Mouse (Mus musculus) pancreas, adult 10 weeks (tissue): ENCODE data around the gene Nufip2. TPM values are rescaled to one million over a fixed set of nuclear protein-coding genes. Genes with fewer than 3 reads are reported as not detected.

Source experiments
- polyA plus RNA-seq: library from polyadenylated mRNA; stranded (reverse); fragments of 350-450 nt; fragmentation: Illumina TruSeq; extraction: RNeasy Lipid Tissue Mini Kit (QIAGEN cat#74804); gene quantifications from one replicate; pipeline ENCODE4 v1.2.3, GENCODE M21; 2015; ENCODE audit warnings: low read depth, low replicate concordance; ENCODE audit not compliant: insufficient read depth

Nufip2 gene
- polyA plus RNA-seq: 5.8 TPM

DNA sequence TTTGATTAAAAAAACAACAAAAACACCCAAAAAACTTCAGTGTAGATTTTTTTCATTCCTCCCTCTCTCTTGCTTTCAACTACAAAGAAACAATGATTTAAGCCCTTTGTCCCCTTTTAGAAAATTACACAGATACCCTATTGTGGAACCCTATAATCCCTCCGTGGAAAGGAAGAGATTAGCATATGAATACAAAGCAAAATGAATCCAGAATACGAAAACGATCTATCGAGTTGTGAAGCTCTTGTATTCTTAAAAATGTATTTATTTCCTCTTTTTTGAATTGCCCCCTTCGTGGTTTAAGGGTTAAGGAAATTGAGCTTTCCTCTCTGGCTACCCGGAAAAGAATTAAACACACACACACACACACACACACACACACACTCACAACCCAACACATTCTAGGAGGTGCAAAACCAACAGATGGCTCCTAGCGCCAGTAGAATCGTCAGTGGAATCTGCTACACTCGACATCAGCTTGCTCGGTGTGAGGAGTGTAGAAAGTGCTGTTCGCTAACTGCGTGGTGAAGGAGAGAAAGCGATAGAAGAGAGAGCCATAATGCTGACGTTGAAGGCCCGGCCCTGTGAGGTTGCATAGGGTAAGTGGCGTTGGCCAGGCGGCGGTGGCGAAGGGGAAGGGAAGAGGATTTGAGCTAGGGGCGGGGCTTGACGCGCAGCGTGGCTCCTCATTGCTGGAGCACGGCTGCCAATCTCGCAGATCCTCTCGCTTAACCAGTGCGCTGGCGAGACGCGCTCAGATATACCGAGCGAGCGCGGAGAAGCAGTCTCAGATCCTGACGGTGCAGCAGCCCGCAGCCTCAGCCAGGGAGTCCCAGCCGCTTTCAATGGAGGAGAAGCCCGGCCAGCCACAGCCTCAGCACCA lies at the start of gene Nufip2:
TSS of gene Nufip2 (plus strand) at position 773 of the 883 bp plus-strand sequence.

DNA sequence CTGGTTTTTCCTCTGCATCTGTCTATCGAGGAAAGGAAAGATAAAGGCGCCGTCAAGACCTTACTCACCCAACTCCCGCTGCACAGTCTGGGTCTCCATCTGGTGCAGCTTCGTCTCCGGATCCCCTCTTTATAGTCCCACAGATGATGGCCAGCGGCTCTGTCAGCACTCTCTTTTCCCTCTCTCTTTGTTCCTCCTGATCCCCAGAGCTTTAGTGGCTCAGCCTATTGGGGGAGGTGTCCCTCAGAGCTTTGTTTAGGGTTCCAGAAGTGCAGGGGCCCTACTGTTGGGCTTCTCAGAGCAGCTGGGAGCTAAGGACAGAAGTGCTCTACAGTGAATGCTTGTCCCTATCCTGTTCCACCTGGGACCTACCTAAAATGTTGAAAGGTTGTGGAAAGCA lies 39.2 kb downstream of the Nufip2 start, which contains the start of gene Cryba1:
TSS of gene Cryba1 (minus strand) at position 101 of the 400 bp plus-strand sequence.

DNA sequence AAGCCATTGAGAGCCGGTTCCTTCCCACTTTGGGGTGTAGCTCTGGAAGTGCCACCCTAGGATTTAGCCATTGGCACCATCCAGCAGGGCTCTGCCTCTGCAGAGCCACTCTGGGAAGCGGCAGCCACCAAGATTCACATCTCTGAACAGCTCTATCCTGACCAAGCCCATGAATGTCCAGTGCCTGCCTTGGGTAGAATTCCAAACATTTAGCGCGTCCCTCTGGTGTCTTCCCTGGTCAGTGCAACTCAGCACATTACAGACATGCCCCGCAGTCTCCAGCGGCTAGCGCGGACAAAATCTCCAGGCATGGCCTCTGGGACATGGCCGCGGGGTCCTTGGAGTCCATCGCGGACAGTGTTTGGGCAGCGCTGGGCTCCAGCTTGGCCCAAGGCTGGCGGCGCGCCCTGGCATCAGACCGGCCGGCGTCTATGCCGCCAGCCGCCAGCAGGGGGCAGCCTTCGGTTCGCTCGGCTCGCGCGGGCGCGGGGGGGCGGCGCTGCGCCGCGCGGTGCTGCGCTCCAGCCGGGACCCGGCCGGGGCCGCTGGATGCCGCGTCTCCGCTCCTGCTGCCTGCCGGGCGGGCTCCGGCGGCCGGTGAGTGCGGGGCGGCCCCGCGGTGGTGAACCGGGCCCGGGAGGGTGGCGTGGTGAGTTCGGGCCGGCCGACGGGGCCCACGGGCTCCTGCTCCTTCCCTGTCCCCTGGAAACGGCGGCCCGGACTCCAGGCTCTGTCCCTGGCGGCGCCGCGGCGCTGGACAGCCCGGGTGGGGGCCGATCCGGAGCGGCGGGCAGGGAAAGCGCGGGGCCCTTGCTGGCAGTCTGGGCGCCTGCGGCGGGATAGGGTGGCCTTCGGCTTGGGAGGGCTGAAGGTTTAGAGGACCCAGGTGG lies 77.1 kb downstream of the Nufip2 start, which contains the start of gene Myo18a:
TSS of gene Myo18a (plus strand) at position 464 of the 890 bp plus-strand sequence.

DNA sequence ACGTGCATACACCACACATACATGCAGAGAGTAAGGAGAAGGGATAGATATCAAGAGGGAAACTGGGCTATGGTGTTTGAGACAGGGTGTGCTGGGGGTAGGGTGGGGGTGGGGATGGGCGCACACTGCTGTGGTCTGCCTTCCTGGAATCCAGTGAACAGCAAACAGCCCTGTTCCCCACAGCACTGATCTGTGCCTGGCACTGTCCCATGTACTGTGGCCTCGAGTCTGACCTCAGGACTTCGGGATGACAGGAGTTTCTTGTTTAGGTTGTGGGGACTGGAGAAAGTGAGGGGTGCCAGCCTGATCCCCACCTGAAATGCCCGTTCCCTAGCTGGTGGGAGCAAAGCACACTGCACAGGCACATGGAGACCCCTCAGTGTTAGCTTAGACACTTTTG lies 101.8 kb downstream of the Nufip2 start, which contains the start of gene Gm10277:
TSS of gene Gm10277 (minus strand) at position 41 of the 400 bp plus-strand sequence.

Other genes starting within 250 kb of the Nufip2 start
- gene Coro6, start 223.7 kb upstream of the Nufip2 start, polyA plus RNA-seq: 0.70 TPM
- gene Ankrd13b, start 196.5 kb upstream of the Nufip2 start, polyA plus RNA-seq: 3.5 TPM
- gene Git1, start 192.6 kb upstream of the Nufip2 start, polyA plus RNA-seq: 16.2 TPM
- 1.2 TPM for gene Abhd15, start 171.0 kb upstream of the Nufip2 start, polyA plus RNA-seq
- 7.3 TPM for gene Trp53i13, start 170.2 kb upstream of the Nufip2 start, polyA plus RNA-seq
- gene Gm10392, start 167.0 kb upstream of the Nufip2 start, polyA plus RNA-seq: not detected
- 4.5 TPM for gene Taok1, start 78.3 kb upstream of the Nufip2 start, polyA plus RNA-seq
- not detected for gene Cryba1, start 39.1 kb downstream of the Nufip2 start, polyA plus RNA-seq
- 20.0 TPM for gene Myo18a, start 77.1 kb downstream of the Nufip2 start, polyA plus RNA-seq
- not detected for gene Gm10277, start 101.6 kb downstream of the Nufip2 start, polyA plus RNA-seq
- gene Pipox, start 207.9 kb downstream of the Nufip2 start, polyA plus RNA-seq: 0.81 TPM
- not detected for gene Sez6, start 244.6 kb downstream of the Nufip2 start, polyA plus RNA-seq